Mouse (Mus musculus): ENCODE measurements around the gene Hsf5.
A peak's percentile ranks its signal among the peaks of the same experiment; 100 is the strongest.

Gene Hsf5

DNA sequence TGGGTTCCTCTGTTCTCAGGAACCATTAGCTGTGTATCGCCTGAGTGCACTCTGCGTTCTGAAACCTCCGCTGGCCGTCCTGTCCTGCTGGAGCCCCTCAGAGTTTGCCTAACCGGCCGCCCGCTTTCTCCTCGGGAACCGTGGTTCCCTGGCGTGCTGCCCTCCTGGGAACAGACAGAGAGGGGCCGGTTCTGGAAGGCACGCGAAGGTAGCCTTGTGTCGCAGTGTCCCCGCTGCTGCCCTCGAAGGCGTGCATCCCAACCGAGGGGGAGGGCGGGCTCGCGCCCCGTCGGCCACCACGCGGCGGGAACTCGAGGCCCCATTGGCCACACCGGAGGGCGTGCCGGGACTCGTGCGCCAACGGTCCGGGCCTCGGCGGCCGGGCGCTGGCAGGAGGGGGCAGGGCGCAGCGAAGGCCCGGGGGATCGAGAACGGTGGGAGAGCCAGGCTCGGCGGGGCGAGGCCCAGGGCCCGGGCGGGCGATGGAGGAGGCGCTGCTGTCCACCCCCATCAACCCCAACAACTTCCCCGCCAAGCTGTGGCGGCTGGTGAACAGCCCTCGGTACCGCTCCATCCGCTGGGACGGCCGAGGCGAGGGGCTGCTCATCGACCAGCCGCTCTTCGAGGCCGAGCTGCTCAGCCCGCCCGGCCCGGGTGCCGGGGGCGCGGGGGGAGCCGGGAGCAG is at the start of gene Hsf5:
Gene Hsf5 (plus strand): TSS at position 375 of the 685 bp plus-strand sequence.
- no peak for DNase-seq

DNA sequence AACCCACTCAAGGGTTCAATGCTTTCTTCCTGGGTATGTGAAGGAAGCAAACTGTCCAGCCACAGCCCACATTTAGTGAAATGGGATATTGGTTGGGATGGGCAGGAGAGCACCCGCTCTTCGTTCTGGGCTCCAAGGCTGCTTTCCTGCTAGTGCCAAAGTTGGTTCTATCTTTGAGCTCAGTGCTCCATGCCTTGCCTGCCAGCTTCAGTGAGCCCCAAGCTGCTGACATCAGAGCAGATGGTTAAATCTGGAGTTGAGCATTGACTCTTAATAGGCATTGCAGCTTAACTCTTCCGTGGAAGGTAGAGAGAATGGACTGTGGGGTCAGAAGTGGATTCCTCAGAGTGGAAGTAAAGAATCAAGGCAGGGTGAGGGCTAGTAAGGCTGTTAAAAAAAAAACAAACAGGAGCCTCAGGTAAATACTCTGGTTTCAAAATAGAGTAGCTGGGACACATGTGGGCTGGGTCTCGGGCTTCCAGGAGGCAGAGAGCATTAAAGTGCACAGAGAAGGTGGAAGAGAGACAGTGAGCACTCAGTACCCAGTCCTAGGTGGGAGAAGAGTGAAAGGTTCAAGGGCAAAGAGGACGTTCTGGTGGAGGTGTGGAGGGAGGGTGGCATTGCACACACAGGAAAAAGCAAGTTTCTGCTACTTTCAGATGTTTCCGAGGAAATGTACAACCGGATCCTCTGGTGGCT is 48.6 kb upstream of the Hsf5 start, which contains the start of gene Sept4:
Gene Sept4 (plus strand): TSS at position 649 of the 699 bp plus-strand sequence.
- DNase-seq = no peak

DNA sequence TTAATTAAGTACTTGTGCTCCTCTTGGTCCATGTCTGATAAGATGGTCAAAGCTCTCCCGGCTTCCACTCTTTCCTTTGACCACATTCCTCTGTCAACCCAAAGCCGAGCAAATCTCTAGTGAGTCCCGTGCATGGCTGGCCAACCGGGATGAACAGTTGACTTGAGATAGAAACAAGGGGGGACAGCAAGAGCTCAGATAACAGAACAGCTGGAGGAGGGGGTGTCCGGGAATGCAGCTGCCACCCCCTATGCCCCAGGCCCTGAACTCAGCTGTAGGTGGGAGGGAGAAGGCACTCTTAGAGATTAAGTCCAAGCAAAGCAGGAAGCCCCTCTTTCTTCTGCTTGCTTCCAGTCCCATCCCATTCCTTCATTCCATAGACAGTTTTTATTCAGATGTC is 46.2 kb upstream of the Hsf5 start:
- DNase-seq = no peak

DNA sequence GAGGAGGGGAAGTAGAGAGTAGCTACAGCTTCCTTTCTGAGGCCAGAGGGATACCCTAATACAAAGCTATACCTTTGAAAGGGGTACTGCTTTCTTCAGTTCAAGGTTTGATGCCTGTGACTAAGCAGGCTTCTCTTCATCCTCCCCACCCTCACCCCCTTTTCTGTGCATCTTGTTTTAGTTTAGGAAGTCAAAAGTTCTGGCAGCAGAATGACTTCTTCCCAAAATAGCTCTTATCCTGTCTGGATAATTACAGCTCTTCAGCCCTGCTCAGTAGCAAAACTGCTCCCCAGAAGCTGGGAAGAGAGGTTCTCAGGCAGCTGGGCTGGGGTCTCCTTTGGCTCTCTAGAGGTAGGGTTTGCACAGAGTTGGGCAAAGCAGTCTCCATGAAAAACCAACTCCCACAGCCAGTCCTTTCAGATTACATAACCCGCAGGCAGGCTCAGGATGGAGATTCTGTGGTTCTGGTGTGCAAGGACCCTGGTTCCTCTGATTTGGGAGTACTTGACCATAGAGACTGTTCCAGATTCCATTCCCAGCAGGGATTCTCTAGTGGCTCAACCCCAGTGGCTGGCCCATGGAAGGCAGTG is 45.5 kb upstream of the Hsf5 start:
- no peak for DNase-seq

DNA sequence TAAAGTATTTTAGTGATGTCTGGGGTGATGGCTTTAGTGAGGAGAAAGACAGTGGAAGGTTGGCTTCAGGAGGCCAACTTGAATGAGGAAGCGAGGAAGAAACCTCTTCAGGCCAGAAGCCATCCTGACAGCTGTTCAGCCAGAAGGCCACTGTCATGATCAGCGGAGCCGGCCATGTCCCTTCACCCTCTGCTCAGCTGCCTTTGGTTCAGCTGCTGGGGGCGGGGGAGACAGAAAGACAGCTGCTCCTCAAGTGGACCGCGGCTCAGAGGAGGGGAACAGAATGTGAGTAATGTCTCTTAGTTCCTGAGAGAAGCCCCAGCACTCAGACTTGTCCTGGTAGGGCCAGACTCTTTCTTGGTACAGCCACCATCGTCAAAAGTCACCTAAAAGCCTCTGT is 43.2 kb upstream of the Hsf5 start:
- no peak for DNase-seq

DNA sequence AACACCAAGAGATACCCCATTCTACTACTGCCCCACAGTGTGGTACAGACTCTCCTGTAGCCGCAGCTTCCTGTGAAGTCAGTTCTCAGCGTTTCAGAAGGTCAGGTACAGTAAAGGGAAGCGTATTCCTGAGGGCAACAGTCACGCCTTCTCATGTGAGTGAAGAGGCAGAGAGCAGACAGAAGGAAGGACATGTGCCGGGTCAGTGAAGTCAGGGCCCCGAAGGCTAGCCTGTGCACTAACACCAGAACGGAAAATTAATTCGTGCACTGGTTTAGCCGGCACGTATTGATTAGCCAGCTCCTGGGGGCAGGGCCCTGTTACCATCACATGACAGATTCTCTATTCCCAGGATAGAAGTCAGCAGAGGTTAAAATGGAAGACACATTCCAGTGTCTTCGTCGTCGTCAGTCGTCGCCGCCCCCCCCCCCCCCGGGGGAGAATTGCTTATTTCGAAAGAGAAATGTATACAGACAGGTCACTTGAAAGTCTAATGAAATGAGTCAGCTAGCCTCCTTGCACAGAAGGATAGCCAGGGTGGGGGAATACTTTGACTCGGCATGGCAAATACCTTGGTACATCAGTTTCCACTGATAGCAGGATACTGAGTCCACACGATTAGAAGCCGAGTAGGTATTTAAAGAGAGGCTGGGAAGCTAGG is 42.3 kb upstream of the Hsf5 start:
- DNase-seq = no peak

DNA sequence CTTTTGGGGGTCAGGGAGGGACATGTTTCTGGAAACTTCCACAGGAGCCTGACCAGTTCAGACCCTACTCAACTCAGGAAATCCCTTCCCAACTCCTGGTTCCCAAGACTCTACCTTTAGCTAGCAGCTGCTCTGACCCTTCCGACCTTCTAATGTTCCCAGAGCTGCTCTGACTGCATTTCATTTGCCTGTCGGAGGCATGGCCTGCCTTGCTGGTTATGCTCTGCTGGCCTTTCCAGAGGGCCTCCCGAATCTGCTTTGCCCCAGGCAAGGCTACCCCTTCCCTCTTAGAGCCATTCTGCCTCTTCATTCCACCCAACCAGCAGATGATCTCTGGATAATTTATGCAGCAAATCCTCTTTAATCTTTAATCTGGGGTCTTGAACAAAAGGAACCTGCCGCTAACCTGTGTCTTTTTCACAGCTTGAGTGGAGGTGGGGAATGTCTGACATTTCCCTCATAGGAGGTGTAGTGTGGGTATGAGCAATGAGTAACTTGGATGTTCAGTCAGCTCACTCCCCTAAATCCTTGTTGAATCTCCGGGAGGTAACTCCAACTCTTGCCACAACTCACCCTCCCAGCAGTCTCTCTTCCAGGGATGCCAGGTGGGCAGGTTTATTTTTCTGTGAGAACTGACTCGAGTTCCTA is 39.2 kb upstream of the Hsf5 start:
- DNase-seq = peak; percentile 43

- DNase-seq = peak; percentile 82
These were observed 38.6 kb upstream of the Hsf5 start for GRCm38 (mm10) chr11:87578249-87578962.

- DNase-seq = peak; percentile 56
These were observed 37.9 kb upstream of the Hsf5 start for GRCm38 (mm10) chr11:87578963-87579601.

DNA sequence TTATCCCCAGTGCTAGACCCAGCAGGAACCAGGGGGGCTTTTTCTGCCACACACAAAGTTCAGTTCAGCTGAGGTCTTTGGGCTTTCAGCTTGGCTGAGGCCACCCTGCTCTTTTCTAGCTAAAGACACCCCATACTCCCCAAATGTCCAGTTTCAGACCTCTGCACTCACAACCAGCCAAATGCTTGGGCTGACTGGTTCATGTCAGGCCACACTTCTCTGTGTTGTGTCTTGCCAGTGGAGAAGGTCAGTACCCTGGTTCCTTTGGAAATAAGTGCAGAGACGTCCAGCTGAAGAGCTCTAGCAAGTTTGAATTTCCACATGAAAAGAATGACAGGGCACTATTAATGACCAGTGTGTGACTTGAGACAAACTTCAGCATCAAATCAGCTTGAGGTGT is 37.3 kb upstream of the Hsf5 start:
- DNase-seq = no peak

- DNase-seq = no peak
These were observed 36.4 kb upstream of the Hsf5 start for GRCm38 (mm10) chr11:87580543-87581085.

- no peak for DNase-seq
These were observed 35.7 kb upstream of the Hsf5 start for GRCm38 (mm10) chr11:87581161-87581865.

DNA sequence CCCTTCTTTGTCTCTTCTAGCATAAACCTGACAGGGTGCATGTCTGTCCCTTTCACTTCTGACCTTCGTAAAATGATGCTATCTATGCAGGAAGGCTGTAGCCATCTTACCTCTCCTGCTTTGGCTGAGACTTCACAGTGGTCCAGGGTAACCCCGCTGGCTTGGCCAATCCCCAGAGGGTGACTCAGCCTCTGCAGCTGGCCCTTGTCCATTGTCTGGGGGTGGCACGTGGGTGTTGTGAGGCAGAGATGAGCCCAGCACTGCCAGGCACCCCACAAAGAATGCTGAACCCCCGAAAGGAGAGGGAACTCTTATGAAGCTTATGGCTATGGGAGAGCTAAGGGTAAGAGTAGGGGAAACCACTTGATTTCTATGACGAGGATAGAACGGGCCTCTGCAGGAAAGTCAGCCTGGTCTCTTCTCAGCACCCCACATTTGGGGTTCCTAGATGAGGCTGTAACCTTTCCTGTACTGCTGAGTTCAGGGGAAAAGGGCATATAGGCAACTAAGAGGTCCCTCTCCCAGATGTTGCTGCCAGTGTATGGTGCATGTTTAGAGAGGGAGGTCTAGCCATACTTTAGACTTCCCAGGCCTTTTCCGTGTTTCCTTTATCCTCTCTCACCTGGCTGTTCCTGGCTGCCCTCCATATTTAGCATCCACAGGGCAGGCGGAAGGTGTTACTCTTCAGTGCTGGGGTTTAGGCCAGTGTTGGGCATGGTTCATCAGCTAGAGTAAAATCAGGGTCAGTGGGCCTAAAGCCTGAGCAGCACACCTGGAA is 34.8 kb upstream of the Hsf5 start:
- DNase-seq = peak; percentile 52

DNA sequence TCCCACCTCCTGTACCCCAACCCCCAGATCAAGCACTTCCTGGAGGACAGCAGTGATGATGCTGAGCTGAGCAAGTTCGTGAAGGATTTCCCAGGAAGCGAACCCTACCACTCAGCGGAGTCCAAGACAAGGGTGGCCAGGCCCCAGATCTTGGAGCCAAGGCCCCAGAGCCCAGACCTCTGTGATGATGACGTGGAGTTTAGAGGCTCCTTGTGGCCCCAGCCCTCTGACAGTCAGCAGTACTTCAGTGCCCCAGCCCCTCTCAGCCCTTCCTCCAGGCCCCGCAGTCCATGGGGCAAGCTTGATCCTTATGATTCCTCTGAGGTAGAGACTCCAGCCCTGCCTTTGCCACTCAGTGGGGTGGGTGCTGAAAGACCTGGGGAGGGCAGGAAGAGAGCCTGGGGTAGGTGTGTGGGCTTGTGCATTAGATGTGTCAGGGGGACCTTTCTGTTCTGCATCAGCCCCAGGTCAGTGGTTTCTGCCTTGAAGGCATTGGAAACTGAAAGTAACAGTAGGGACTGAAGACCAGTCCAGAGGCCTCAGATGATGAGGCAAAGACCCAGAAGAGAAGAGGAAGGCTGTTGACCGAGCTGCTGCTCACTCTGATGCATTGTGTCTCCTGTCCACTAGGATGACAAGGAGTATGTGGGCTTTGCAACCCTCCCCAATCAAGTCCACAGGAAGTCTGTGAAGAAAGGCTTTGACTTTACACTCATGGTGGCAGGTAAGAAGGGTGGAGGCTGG is 33.5 kb upstream of the Hsf5 start:
- no peak for DNase-seq

DNA sequence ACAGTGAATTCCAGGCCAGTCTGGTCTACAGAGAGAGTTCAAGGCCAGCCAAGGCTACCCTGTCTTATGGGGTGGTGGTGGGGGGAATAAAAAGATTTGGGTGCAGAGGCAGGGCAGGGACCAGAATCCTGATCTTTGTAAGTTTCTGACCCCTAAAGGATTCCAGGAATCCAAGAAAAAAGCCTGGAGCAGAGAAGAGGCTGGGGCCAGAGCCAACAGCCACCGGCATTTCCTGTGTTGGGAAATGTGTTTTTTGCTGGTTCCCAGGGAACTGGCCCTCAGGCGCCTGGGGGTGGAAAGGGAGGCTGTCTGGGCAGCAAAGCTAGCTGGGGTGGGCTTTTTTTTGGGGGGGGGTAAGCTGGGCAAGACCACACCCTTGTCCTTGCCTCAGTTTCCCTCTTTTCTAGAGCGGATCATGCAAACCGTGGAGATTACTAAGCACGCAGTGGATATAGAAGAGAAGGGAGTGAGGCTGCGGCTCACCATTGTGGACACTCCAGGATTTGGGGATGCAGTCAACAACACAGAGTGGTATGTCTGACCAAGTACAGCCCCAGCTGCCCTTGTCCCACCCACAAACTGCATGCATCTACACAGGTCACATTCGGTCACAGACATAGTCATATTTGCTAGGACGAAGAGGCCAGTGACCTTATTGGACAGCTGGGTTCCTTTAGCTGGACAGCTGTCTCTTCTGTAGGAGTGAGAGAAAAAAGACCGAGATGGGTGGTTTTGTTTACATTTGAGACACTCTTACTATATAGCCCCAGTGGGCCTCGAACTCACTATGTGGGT is 32.1 kb upstream of the Hsf5 start:
- no peak for DNase-seq

GRCm38 (mm10) chr11:87587211-87587874 is 29.6 kb upstream of the Hsf5 start:
- DNase-seq = no peak

DNA sequence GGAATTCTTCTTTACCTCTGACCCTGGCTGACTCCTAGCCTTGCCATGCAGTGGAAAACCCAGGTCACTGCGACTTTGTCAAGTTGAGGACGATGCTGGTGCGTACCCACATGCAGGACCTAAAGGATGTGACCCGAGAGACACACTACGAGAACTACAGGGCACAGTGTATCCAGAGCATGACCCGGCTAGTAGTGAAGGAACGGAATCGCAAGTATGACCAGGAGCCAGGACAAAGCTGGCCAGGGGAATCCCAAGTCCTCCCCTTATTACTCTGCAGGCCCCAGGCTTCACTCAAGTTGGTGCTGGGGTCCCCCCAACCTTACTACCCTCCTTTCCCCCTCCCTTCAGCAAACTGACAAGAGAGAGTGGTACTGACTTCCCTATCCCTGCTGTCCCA is 27.4 kb upstream of the Hsf5 start:
- DNase-seq = no peak

All from cerebellum, adult 11 months (tissue).